In genomic region chr10:109188761-109189503, GRCm38 (mm10) we compare ENCODE assay signal across 11 mouse cellular contexts.
A peak's percentile ranks its signal among the peaks of the same experiment; 100 is the strongest.
DNase-seq lines count a peak whose midpoint lies in the region.
"Had no signal": no experiment of that assay in that cellular context is flagged by ENCODE, and none has a peak within 500 bp of the region (broad histone marks: within the 10 kb centered on the region; RNA-seq: fewer than 3 reads in every experiment).

No protein-coding gene starts in this region.

- intact Hi-C loops in left cerebral cortex, postnatal 36 days (cut with DNase I), result no loop called here

- peak; percentile 16 to 61 for DNase-seq in layer of hippocampus, adult 18-20 months (ENCODE audit: low spot score in 2 of 2)
- DNase-seq in layer of hippocampus, postnatal 10 days (ENCODE audit: low spot score in 2 of 2), result no peak
- DNase-seq in cerebellum, adult 11 months, result peak; percentile 28
- peak; percentile 65 to 66 for DNase-seq in cerebellum, postnatal 10 days
- DNase-seq in left cerebral cortex, postnatal 36 days (ENCODE audit: low spot score in 2 of 2), result peak; percentile 7 to 15
- DNase-seq in ovary, postnatal 14 days (ENCODE audit: low spot score), result no peak
- DNase-seq in embryo, embryonic 10 days (ENCODE audit: low spot score), result no peak
- DNase-seq: adrenal gland, postnatal 10 days; gastrocnemius, postnatal 14 days; kidney, postnatal 36 days; liver, postnatal 0 days had no signal

Comparison
In these comparisons a context has a peak if more than half of its experiments do, and no peak if none do; other contexts are left out.
1. DNase-seq: peak in layer of hippocampus, adult 18-20 months (2 of 2), cerebellum, adult 11 months (single experiment), cerebellum, postnatal 10 days (2 of 2) and left cerebral cortex, postnatal 36 days (2 of 2); none in layer of hippocampus, postnatal 10 days (0 of 2), ovary, postnatal 14 days (single experiment) and embryo, embryonic 10 days (single experiment).